ENCODE assay signal across 24 mouse cellular contexts in the genomic region with DNA sequence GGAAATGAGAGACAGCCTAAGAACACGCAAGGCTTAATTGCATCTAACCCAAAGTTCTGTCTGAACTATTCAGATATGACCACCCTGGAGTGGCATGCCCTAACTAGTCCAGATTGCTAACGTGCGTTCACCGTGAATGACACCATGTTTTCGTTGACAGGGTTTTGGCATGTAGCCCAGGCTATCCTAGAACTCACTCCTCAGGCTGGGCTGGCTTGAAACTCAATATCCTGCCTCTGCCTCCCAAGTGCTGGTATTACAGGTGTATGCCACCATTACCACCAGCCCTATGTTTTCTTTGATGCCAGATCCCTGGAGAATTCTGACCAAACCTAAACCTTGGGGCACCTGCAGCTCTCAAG. TPM values are rescaled to one million over a fixed set of nuclear protein-coding genes. Genes with fewer than 3 reads are reported as not detected.
DNase-seq lines count a peak whose midpoint lies in the region; ATAC-seq and TF ChIP-seq lines count a peak whose summit lies in the region.
"Had no signal": no experiment of that assay in that cellular context is flagged by ENCODE, and none has a peak within 500 bp of the region (broad histone marks: within the 10 kb centered on the region; RNA-seq: fewer than 3 reads in every experiment).

No protein-coding gene starts in this region.

- no peak overlapping the region for H3K9ac ChIP-seq in forebrain, embryonic 14.5 days (ENCODE audit: low read length)
- no peak overlapping the region for H3K9ac ChIP-seq in forebrain, embryonic 16.5 days (replicated peaks; ENCODE audit: low read depth, low read length)
- H3K9ac ChIP-seq in heart, embryonic 15.5 days, result no peak overlapping the region
- no peak overlapping the region for H3K9ac ChIP-seq in heart, embryonic 11.5 days (ENCODE audit: low read depth, low read length)
- H3K9ac ChIP-seq in limb, embryonic 14.5 days (ENCODE audit: low read depth, low read length, severe bottlenecking), result no peak overlapping the region
- H3K9ac ChIP-seq in intestine, embryonic 15.5 days, result no peak overlapping the region
- H3K9ac ChIP-seq: forebrain, postnatal 0 days; liver, postnatal 0 days; midbrain, embryonic 15.5 days; neural tube, embryonic 12.5 days had no signal

- H3K4me1 ChIP-seq in forebrain, embryonic 14.5 days (ENCODE audit: control insufficient read depth, insufficient read depth, low read length), result no peaks in the 10 kb centered on the region
- peaks cover 23% of the 10 kb centered on the region for H3K4me1 ChIP-seq in forebrain, embryonic 16.5 days (replicated peaks; ENCODE audit: control insufficient read depth, insufficient read depth, low read length)
- H3K4me1 ChIP-seq in heart, embryonic 15.5 days (replicated peaks), result peaks cover 48% of the 10 kb centered on the region
- peaks cover 11% of the 10 kb centered on the region; the same call in 1 of the 2 replicates for H3K4me1 ChIP-seq in heart, embryonic 11.5 days (ENCODE audit: control insufficient read depth, insufficient read depth, low read length)
- H3K4me1 ChIP-seq in limb, embryonic 14.5 days (ENCODE audit: control insufficient read depth, insufficient read depth, low read length), result 0 out of 2 replicates have a peak, but pooled peaks cover 3% of the 10 kb centered on the region
- H3K4me1 ChIP-seq in limb, embryonic 10.5 days, result peaks cover 28% of the 10 kb centered on the region
- peaks cover 5% of the 10 kb centered on the region; the same call in 1 of the 2 replicates for H3K4me1 ChIP-seq in intestine, embryonic 15.5 days (replicated peaks)

- H3K27ac ChIP-seq in forebrain, embryonic 14.5 days (ENCODE audit: low read depth, low read length), result no peak overlapping the region
- H3K27ac ChIP-seq in forebrain, embryonic 16.5 days (ENCODE audit: low read length), result no peak overlapping the region
- peak overlapping the region; percentile 44 for H3K27ac ChIP-seq in heart, embryonic 15.5 days
- H3K27ac ChIP-seq in heart, embryonic 11.5 days (ENCODE audit: low read depth, low read length), result no peak overlapping the region
- H3K27ac ChIP-seq in limb, embryonic 14.5 days (replicated peaks; ENCODE audit: low read depth, low read length), result no peak overlapping the region
- no peak overlapping the region for H3K27ac ChIP-seq in limb, embryonic 10.5 days
- H3K27ac ChIP-seq in intestine, embryonic 15.5 days, result no peak overlapping the region
- H3K27ac ChIP-seq: hindbrain, embryonic 10.5 days; macrophage; midbrain, embryonic 15.5 days; neural tube, embryonic 12.5 days had no signal

- no peak for TF ChIP-seq POLR2A in limb, embryonic 14.5 days (IDR thresholded peaks at IDR 0.05; ENCODE audit: borderline replicate concordance, extremely low read depth, insufficient read depth, insufficient read length)

- H3K36me3 ChIP-seq in forebrain, embryonic 14.5 days (ENCODE audit: control insufficient read depth, insufficient read depth, low read length), result peaks cover 37% of the 10 kb centered on the region
- H3K36me3 ChIP-seq in forebrain, embryonic 16.5 days (ENCODE audit: control insufficient read depth, insufficient read depth), result peaks cover 11% of the 10 kb centered on the region; the same call in 1 of the 2 replicates
- peaks cover 42% of the 10 kb centered on the region for H3K36me3 ChIP-seq in heart, embryonic 15.5 days
- peaks cover 18% of the 10 kb centered on the region for H3K36me3 ChIP-seq in heart, embryonic 11.5 days (ENCODE audit: control insufficient read depth, insufficient read depth, low read length)
- H3K36me3 ChIP-seq in limb, embryonic 14.5 days (ENCODE audit: control insufficient read depth, insufficient read depth, low read length), result peaks cover 50% of the 10 kb centered on the region
- H3K36me3 ChIP-seq in limb, embryonic 10.5 days, result peaks cover 47% of the 10 kb centered on the region
- 0 out of 2 replicates have a peak, but pooled peaks cover 3% of the 10 kb centered on the region for H3K36me3 ChIP-seq in intestine, embryonic 15.5 days

- no peaks in the 10 kb centered on the region for H3K9me3 ChIP-seq in forebrain, embryonic 14.5 days (replicated peaks; ENCODE audit: control insufficient read depth, low read length)
- no peaks in the 10 kb centered on the region for H3K9me3 ChIP-seq in forebrain, embryonic 16.5 days (ENCODE audit: control insufficient read depth, low read length)
- H3K9me3 ChIP-seq in heart, embryonic 15.5 days (replicated peaks), result no peaks in the 10 kb centered on the region
- no peaks in the 10 kb centered on the region for H3K9me3 ChIP-seq in heart, embryonic 11.5 days (replicated peaks; ENCODE audit: control insufficient read depth, low read length)
- no peaks in the 10 kb centered on the region for H3K9me3 ChIP-seq in limb, embryonic 14.5 days (ENCODE audit: control insufficient read depth, low read length)
- no peaks in the 10 kb centered on the region for H3K9me3 ChIP-seq in limb, embryonic 10.5 days (replicated peaks)
- H3K9me3 ChIP-seq in intestine, embryonic 15.5 days, result no peaks in the 10 kb centered on the region
- H3K9me3 ChIP-seq: hindbrain, embryonic 10.5 days; midbrain, embryonic 15.5 days; neural tube, embryonic 12.5 days had no signal

- H3K27me3 ChIP-seq in forebrain, embryonic 14.5 days (replicated peaks; ENCODE audit: control insufficient read depth, insufficient read depth, low read length), result no peaks in the 10 kb centered on the region
- no peaks in the 10 kb centered on the region for H3K27me3 ChIP-seq in forebrain, embryonic 16.5 days (replicated peaks; ENCODE audit: control insufficient read depth, insufficient read depth, low read length)
- no peaks in the 10 kb centered on the region for H3K27me3 ChIP-seq in heart, embryonic 15.5 days
- H3K27me3 ChIP-seq in heart, embryonic 11.5 days (ENCODE audit: control insufficient read depth, insufficient read depth, low read length), result 0 out of 2 replicates have a peak, but pooled peaks cover 2% of the 10 kb centered on the region
- H3K27me3 ChIP-seq in limb, embryonic 14.5 days (ENCODE audit: control insufficient read depth, insufficient read depth, low read length), result no peaks in the 10 kb centered on the region
- no peaks in the 10 kb centered on the region for H3K27me3 ChIP-seq in limb, embryonic 10.5 days (ENCODE audit: low read depth, poor library complexity, severe bottlenecking)
- no peaks in the 10 kb centered on the region for H3K27me3 ChIP-seq in intestine, embryonic 15.5 days (replicated peaks)
- H3K27me3 ChIP-seq: midbrain, embryonic 15.5 days; neural tube, embryonic 12.5 days had no signal

- WGBS in forebrain, embryonic 14.5 days, result 45% methylated on average over 5 of the region's 5 CpGs
- WGBS in forebrain, embryonic 16.5 days, result 37% methylated on average over 5 of the region's 5 CpGs
- WGBS in heart, embryonic 15.5 days, result 36% methylated on average over 5 of the region's 5 CpGs
- 66% methylated on average over 5 of the region's 5 CpGs for WGBS in heart, embryonic 11.5 days (ENCODE audit: insufficient replicate concordance)
- 75% methylated on average over 5 of the region's 5 CpGs for WGBS in limb, embryonic 14.5 days
- 92% methylated on average over 5 of the region's 5 CpGs for WGBS in limb, embryonic 10.5 days
- WGBS in intestine, embryonic 15.5 days, result 82% methylated on average over 5 of the region's 5 CpGs

- DNase-seq in forebrain, embryonic 14.5 days (ENCODE audit: low spot score), result peak; percentile 42
- DNase-seq in limb, embryonic 14.5 days (ENCODE audit: low spot score), result peak; percentile 32
- no peak for DNase-seq in limb, embryonic 10.5 days (ENCODE audit: low spot score)
- DNase-seq in skeletal muscle tissue, adult 2 months (ENCODE audit: low read depth, low spot score), result peak; percentile 61
- DNase-seq: adrenal gland, postnatal 10 days; embryo, embryonic 11 days; forebrain, postnatal 0 days; kidney, adult 11 months; kidney, postnatal 4 days; liver, postnatal 0 days; right cerebral cortex, postnatal 14 days; spleen, adult 18-20 months had no signal

- ATAC-seq in forebrain, embryonic 14.5 days, result no peak
- ATAC-seq in forebrain, embryonic 16.5 days, result no peak
- 0 out of 2 replicates have a peak, but pooled peaks have one; percentile 21 for ATAC-seq in heart, embryonic 15.5 days (replicated peaks; ENCODE audit: insufficient number of reproducible peaks, insufficient read depth, low FRiP score, low read depth)
- ATAC-seq in heart, embryonic 11.5 days (replicated peaks; ENCODE audit: insufficient number of reproducible peaks, low FRiP score, low TSS enrichment), result no peak
- no peak for ATAC-seq in limb, embryonic 14.5 days (ENCODE audit: low FRiP score, low read depth)
- ATAC-seq in intestine, embryonic 15.5 days, result no peak
- ATAC-seq: forebrain, postnatal 0 days; hindbrain, embryonic 16.5 days; liver, postnatal 0 days; lung, postnatal 0 days; midbrain, embryonic 15.5 days had no signal

- H3K4me3 ChIP-seq in forebrain, embryonic 14.5 days (ENCODE audit: low read depth, low read length), result no peak overlapping the region
- no peak overlapping the region for H3K4me3 ChIP-seq in forebrain, embryonic 16.5 days (replicated peaks; ENCODE audit: low read length)
- H3K4me3 ChIP-seq in heart, embryonic 15.5 days, result no peak overlapping the region
- H3K4me3 ChIP-seq in heart, embryonic 11.5 days (ENCODE audit: low read depth, low read length), result no peak overlapping the region
- no peak overlapping the region for H3K4me3 ChIP-seq in limb, embryonic 14.5 days (replicated peaks; ENCODE audit: low read length)
- no peak overlapping the region for H3K4me3 ChIP-seq in limb, embryonic 10.5 days
- H3K4me3 ChIP-seq in intestine, embryonic 15.5 days (replicated peaks), result no peak overlapping the region
- H3K4me3 ChIP-seq: hindbrain, embryonic 10.5 days; left cerebral cortex, adult 2 months; midbrain, embryonic 15.5 days; neural tube, embryonic 12.5 days had no signal

- H3K4me2 ChIP-seq in forebrain, embryonic 14.5 days (ENCODE audit: low read length), result no peak overlapping the region
- H3K4me2 ChIP-seq in forebrain, embryonic 16.5 days (ENCODE audit: low read length), result no peak overlapping the region
- no peak overlapping the region; the same call in 1 of the 2 replicates for H3K4me2 ChIP-seq in heart, embryonic 15.5 days
- H3K4me2 ChIP-seq in heart, embryonic 11.5 days, result no peak overlapping the region
- H3K4me2 ChIP-seq in limb, embryonic 14.5 days (replicated peaks; ENCODE audit: low read depth, low read length, severe bottlenecking), result no peak overlapping the region
- no peak overlapping the region for H3K4me2 ChIP-seq in intestine, embryonic 15.5 days (replicated peaks)
- H3K4me2 ChIP-seq: liver, embryonic 11.5 days; midbrain, embryonic 15.5 days; neural tube, embryonic 12.5 days had no signal

RNA-seq across cellular contexts. Expression of a gene that starts 39.5 kb away (rescaled TPM):
- polyA plus RNA-seq in forebrain, embryonic 14.5 days (2014; fragmentation: Nextera tagmentation; extraction: Ambion mirVana), result 113 and 119 TPM in 2 replicates
- 120 and 128 TPM in 2 replicates for polyA plus RNA-seq in forebrain, embryonic 16.5 days (2015; fragmentation: Nextera tagmentation; extraction: Ambion mirVana)
- 50.6 and 76.8 TPM in 2 replicates for polyA plus RNA-seq in heart, embryonic 15.5 days (2015; fragmentation: Nextera tagmentation; extraction: Ambion mirVana)
- 78.9 and 104 TPM in 2 replicates for polyA plus RNA-seq in heart, embryonic 11.5 days (2014; fragmentation: Nextera tagmentation; extraction: Ambion mirVana)
- 76.5 and 78.7 TPM in 2 replicates for polyA plus RNA-seq in limb, embryonic 14.5 days (2012; rRNA removed)
- 125 and 136 TPM in 2 replicates for polyA plus RNA-seq in limb, embryonic 14.5 days (2014; fragmentation: Nextera tagmentation; extraction: Ambion mirVana)
- 265 and 282 TPM in 2 replicates for polyA plus RNA-seq in limb, embryonic 10.5 days (2016; fragmentation: Nextera tagmentation; extraction: Ambion mirVana)
- polyA plus RNA-seq in intestine, embryonic 15.5 days (2015; fragmentation: Nextera tagmentation; extraction: Ambion mirVana), result 166 and 167 TPM in 2 replicates

RNA-seq across cellular contexts. Expression of a gene that starts 45.0 kb away (rescaled TPM):
- 43.6 and 56.3 TPM in 2 replicates for polyA plus RNA-seq in forebrain, embryonic 14.5 days (2014; fragmentation: Nextera tagmentation; extraction: Ambion mirVana)
- 76.9 and 83.7 TPM in 2 replicates for polyA plus RNA-seq in forebrain, embryonic 16.5 days (2015; fragmentation: Nextera tagmentation; extraction: Ambion mirVana)
- 42.1 and 48.8 TPM in 2 replicates for polyA plus RNA-seq in heart, embryonic 15.5 days (2015; fragmentation: Nextera tagmentation; extraction: Ambion mirVana)
- 32.6 and 39.4 TPM in 2 replicates for polyA plus RNA-seq in heart, embryonic 11.5 days (2014; fragmentation: Nextera tagmentation; extraction: Ambion mirVana)
- polyA plus RNA-seq in limb, embryonic 14.5 days (2012; rRNA removed), result 72.5 and 85.2 TPM in 2 replicates
- polyA plus RNA-seq in limb, embryonic 14.5 days (2014; fragmentation: Nextera tagmentation; extraction: Ambion mirVana), result 38.7 and 40.3 TPM in 2 replicates
- polyA plus RNA-seq in limb, embryonic 10.5 days (2016; fragmentation: Nextera tagmentation; extraction: Ambion mirVana), result 40.1 and 47.8 TPM in 2 replicates
- polyA plus RNA-seq in intestine, embryonic 15.5 days (2015; fragmentation: Nextera tagmentation; extraction: Ambion mirVana), result 30.4 and 30.7 TPM in 2 replicates
